Comparison of ENCODE assay signal across 10 mouse cellular contexts in the genomic region with DNA sequence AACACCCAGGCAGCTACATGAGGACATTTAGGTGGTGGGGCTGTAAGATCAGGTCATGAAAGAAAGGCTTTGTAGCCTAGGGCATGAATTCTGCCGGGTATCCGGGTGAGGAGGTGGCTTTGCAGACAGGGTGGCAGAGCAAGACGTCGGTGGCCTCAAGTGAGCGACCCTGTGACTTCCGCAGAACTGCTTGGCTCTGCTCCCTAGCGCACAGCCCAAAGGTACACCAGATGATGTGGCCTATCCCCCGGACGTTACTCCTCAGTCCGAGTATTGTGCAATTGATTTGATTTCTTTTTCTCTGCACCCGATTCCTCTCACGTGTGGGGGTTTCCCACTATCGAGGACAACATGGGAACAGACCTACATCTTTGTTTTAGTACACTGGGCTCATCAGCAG. TPM values are rescaled to one million over a fixed set of nuclear protein-coding genes. Genes with fewer than 3 reads are reported as not detected.
DNase-seq lines count a peak whose midpoint lies in the region; ATAC-seq lines count a peak whose summit lies in the region.
"Had no signal": no experiment of that assay in that cellular context is flagged by ENCODE, and none has a peak within 500 bp of the region (broad histone marks: within the 10 kb centered on the region; RNA-seq: fewer than 3 reads in every experiment).

No protein-coding gene starts in this region.

- no peak overlapping the region for H3K4me3 ChIP-seq in hindbrain, embryonic 15.5 days
- H3K4me3 ChIP-seq in hindbrain, embryonic 10.5 days = no peak overlapping the region
- H3K4me3 ChIP-seq in neural tube, embryonic 13.5 days = no peak overlapping the region
- no peak overlapping the region for H3K4me3 ChIP-seq in limb, embryonic 10.5 days
- no peak overlapping the region for H3K4me3 ChIP-seq in stomach, embryonic 15.5 days (replicated peaks)
- H3K4me3 ChIP-seq: megakaryocyte, embryonic 14.5 days had no signal

- no peaks in the 10 kb centered on the region for H3K9me3 ChIP-seq in hindbrain, embryonic 15.5 days
- H3K9me3 ChIP-seq in hindbrain, embryonic 10.5 days = no peaks in the 10 kb centered on the region
- H3K9me3 ChIP-seq in neural tube, embryonic 13.5 days = no peaks in the 10 kb centered on the region
- H3K9me3 ChIP-seq in limb, embryonic 10.5 days (replicated peaks) = no peaks in the 10 kb centered on the region
- H3K9me3 ChIP-seq in stomach, embryonic 15.5 days = no peaks in the 10 kb centered on the region
- H3K9me3 ChIP-seq: megakaryocyte, embryonic 14.5 days had no signal

- H3K36me3 ChIP-seq in hindbrain, embryonic 15.5 days = peaks cover 24% of the 10 kb centered on the region
- H3K36me3 ChIP-seq in hindbrain, embryonic 10.5 days = peaks cover 94% of the 10 kb centered on the region
- H3K36me3 ChIP-seq in neural tube, embryonic 13.5 days = peaks cover 43% of the 10 kb centered on the region
- peaks cover 92% of the 10 kb centered on the region for H3K36me3 ChIP-seq in limb, embryonic 10.5 days
- H3K36me3 ChIP-seq in stomach, embryonic 15.5 days = no peaks in the 10 kb centered on the region

- H3K27ac ChIP-seq in hindbrain, embryonic 15.5 days (replicated peaks) = peak overlapping the region; percentile 56; the same call in 1 of the 2 replicates
- no peak overlapping the region for H3K27ac ChIP-seq in hindbrain, embryonic 10.5 days
- peak overlapping the region; percentile 64 for H3K27ac ChIP-seq in neural tube, embryonic 13.5 days (replicated peaks)
- peak overlapping the region; percentile 61 for H3K27ac ChIP-seq in limb, embryonic 10.5 days
- peak overlapping the region; percentile 49 for H3K27ac ChIP-seq in stomach, embryonic 15.5 days

- H3K9ac ChIP-seq in hindbrain, embryonic 15.5 days = no peak overlapping the region
- no peak overlapping the region for H3K9ac ChIP-seq in neural tube, embryonic 13.5 days
- H3K9ac ChIP-seq in stomach, embryonic 15.5 days = no peak overlapping the region

- 72% methylated on average over 13 of the region's 13 CpGs for WGBS in hindbrain, embryonic 15.5 days
- 87% methylated on average over 13 of the region's 13 CpGs for WGBS in hindbrain, embryonic 10.5 days
- WGBS in neural tube, embryonic 13.5 days = 69% methylated on average over 13 of the region's 13 CpGs
- 80% methylated on average over 13 of the region's 13 CpGs for WGBS in limb, embryonic 10.5 days
- 76% methylated on average over 13 of the region's 13 CpGs for WGBS in stomach, embryonic 15.5 days

- no peaks in the 10 kb centered on the region for H3K27me3 ChIP-seq in hindbrain, embryonic 15.5 days
- H3K27me3 ChIP-seq in hindbrain, embryonic 10.5 days (ENCODE audit: insufficient read depth, poor library complexity, severe bottlenecking) = no peaks in the 10 kb centered on the region
- H3K27me3 ChIP-seq in neural tube, embryonic 13.5 days = no peaks in the 10 kb centered on the region
- no peaks in the 10 kb centered on the region for H3K27me3 ChIP-seq in limb, embryonic 10.5 days (ENCODE audit: low read depth, poor library complexity, severe bottlenecking)
- H3K27me3 ChIP-seq in stomach, embryonic 15.5 days (replicated peaks) = no peaks in the 10 kb centered on the region
- H3K27me3 ChIP-seq: megakaryocyte, embryonic 14.5 days had no signal

- DNase-seq in hindbrain, embryonic 10.5 days (ENCODE audit: low spot score) = no peak
- no peak for DNase-seq in neural tube, embryonic 10.5 days (ENCODE audit: extremely low spot score, low spot score)
- DNase-seq in limb, embryonic 10.5 days (ENCODE audit: low spot score) = no peak
- no peak for DNase-seq in thymus, postnatal 25 days
- DNase-seq in left cerebral cortex, adult 11 months (ENCODE audit: low spot score) = no peak
- DNase-seq: right cerebral cortex, adult 18-20 months had no signal

- no peak; the same call in 1 of the 2 replicates for ATAC-seq in hindbrain, embryonic 15.5 days (ENCODE audit: low FRiP score, low read depth)
- 0 out of 2 replicates have a peak, but pooled peaks have one; percentile 36 for ATAC-seq in neural tube, embryonic 13.5 days (ENCODE audit: low read depth)
- ATAC-seq in stomach, embryonic 15.5 days (ENCODE audit: insufficient read depth, low FRiP score, low read depth) = no peak

- H3K4me1 ChIP-seq in hindbrain, embryonic 15.5 days (replicated peaks) = peaks cover 13% of the 10 kb centered on the region
- peaks cover 23% of the 10 kb centered on the region for H3K4me1 ChIP-seq in hindbrain, embryonic 10.5 days (replicated peaks)
- H3K4me1 ChIP-seq in neural tube, embryonic 13.5 days (replicated peaks) = peaks cover 33% of the 10 kb centered on the region
- H3K4me1 ChIP-seq in limb, embryonic 10.5 days = peaks cover 26% of the 10 kb centered on the region
- peaks cover 5% of the 10 kb centered on the region; the same call in 1 of the 2 replicates for H3K4me1 ChIP-seq in stomach, embryonic 15.5 days

- no peak overlapping the region for H3K4me2 ChIP-seq in hindbrain, embryonic 15.5 days
- no peak overlapping the region for H3K4me2 ChIP-seq in neural tube, embryonic 13.5 days
- H3K4me2 ChIP-seq in stomach, embryonic 15.5 days = no peak overlapping the region

RNA-seq across cellular contexts. Expression of gene Slc38a1, which starts 49.7 kb away (rescaled TPM):
- 134 and 138 TPM in 2 replicates for polyA plus RNA-seq in hindbrain, embryonic 15.5 days (2015; fragmentation: Nextera tagmentation; extraction: Ambion mirVana)
- polyA plus RNA-seq in hindbrain, embryonic 10.5 days (2016; fragmentation: Nextera tagmentation; extraction: Ambion mirVana) = 109 and 113 TPM in 2 replicates
- 140 and 158 TPM in 2 replicates for polyA plus RNA-seq in neural tube, embryonic 13.5 days (2015; fragmentation: Nextera tagmentation; extraction: Ambion mirVana)
- polyA plus RNA-seq in limb, embryonic 10.5 days (2016; fragmentation: Nextera tagmentation; extraction: Ambion mirVana) = 141 and 149 TPM in 2 replicates
- 70.6 and 78.7 TPM in 2 replicates for polyA plus RNA-seq in stomach, embryonic 15.5 days (2015; fragmentation: Nextera tagmentation; extraction: Ambion mirVana)
